Mouse (Mus musculus) E14TG2a.4 (cell line): ENCODE measurements at regions not wholly inside any gene's neighbourhood (a gene's known extent, or its start where the extent isn't known, plus 50 kb on each side); places are given as distances from the start of the nearest gene placed in this dataset.

Experiments used
- CTCF ChIP-seq: conservative IDR thresholded peaks from 2 replicates; pipeline ENCODE4 v1.5.1; 2014; ENCODE audit warnings: low read length
- NANOG ChIP-seq: IDR thresholded peaks from 2 replicates; pipeline ENCODE4 v1.6.1; 2014; ENCODE audit warnings: borderline replicate concordance, low read length, mixed read lengths

- TF ChIP-seq CTCF (no peak), NANOG (no peak)
Observed at GRCm38 (mm10) chr12:12751670-12752426, 189.9 kb downstream of the Mycn start.
